Comparison of ENCODE assay signal across 12 mouse cellular contexts in the genomic region with DNA sequence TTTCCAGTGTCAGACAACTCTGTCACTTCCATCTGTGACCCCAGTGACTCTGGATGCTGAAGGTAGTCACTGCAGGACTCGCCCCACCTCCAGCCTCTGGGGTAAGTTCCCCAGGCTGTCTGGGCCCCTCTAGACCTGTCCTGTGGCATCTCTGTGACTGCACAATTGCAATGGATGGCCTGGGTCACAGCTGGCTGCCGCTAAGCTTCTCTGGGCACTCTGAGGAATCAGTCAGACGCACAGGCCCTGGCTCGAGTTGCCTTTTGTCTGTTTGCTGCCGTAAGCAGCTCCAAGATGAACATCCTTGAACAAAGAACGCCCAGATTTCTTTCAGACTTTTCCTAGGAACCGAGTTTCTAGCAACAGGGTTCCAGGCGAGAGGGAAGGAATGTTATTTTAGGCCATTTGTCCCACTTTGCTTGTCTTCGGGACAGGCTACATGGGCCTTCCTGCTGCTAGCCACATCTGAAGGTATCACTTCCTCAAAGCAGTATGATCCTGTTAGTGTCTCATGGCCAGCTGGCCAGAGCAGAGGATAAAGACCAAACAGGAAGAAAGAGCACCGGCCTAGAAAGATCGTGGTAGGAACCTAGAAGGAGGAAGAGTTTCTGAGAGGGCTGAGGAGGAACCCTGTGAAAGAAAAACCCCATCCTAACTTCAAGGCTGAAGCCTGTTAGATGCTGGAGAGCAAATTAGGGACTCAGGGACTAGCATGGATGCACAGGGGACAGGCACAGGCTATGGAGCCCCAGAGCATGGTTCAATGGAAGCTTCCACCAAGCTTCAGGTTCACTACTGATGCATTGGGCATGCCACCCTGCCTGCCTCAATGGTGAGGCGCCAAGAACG. TPM values are rescaled to one million over a fixed set of nuclear protein-coding genes. Genes with fewer than 3 reads are reported as not detected.
A peak's percentile ranks its signal among the peaks of the same experiment; 100 is the strongest.
DNase-seq lines count a peak whose midpoint lies in the region; ATAC-seq and TF ChIP-seq lines count a peak whose summit lies in the region.
"Had no signal": no experiment of that assay in that cellular context is flagged by ENCODE, and none has a peak within 500 bp of the region (broad histone marks: within the 10 kb centered on the region; RNA-seq: fewer than 3 reads in every experiment).

No protein-coding gene starts in this region.

- 33% methylated on average over 13 of the region's 13 CpGs for WGBS in forebrain, embryonic 11.5 days
- WGBS in forebrain, embryonic 14.5 days: 32% methylated on average over 13 of the region's 13 CpGs
- WGBS in liver, postnatal 0 days (ENCODE audit: insufficient replicate concordance): 43% methylated on average over 13 of the region's 13 CpGs
- 47% methylated on average over 13 of the region's 13 CpGs for WGBS in hindbrain, embryonic 16.5 days

- no peak overlapping the region for H3K4me3 ChIP-seq in forebrain, embryonic 11.5 days (ENCODE audit: low read depth, low read length)
- no peak overlapping the region for H3K4me3 ChIP-seq in forebrain, embryonic 14.5 days (ENCODE audit: low read depth, low read length)
- no peak overlapping the region for H3K4me3 ChIP-seq in liver, postnatal 0 days (ENCODE audit: low read depth, low read length)
- no peak overlapping the region for H3K4me3 ChIP-seq in hindbrain, embryonic 16.5 days (ENCODE audit: low read length)
- H3K4me3 ChIP-seq: limb, embryonic 12.5 days; myocyte had no signal

- no peak overlapping the region for H3K4me2 ChIP-seq in forebrain, embryonic 11.5 days (ENCODE audit: low read depth, low read length, severe bottlenecking)
- H3K4me2 ChIP-seq in forebrain, embryonic 14.5 days (ENCODE audit: low read length): no peak overlapping the region
- H3K4me2 ChIP-seq in liver, postnatal 0 days (ENCODE audit: low read depth, low read length): no peak overlapping the region
- H3K4me2 ChIP-seq in hindbrain, embryonic 16.5 days (ENCODE audit: low read length): no peak overlapping the region
- H3K4me2 ChIP-seq: limb, embryonic 12.5 days had no signal

- TF ChIP-seq EP300 in liver, postnatal 0 days (IDR thresholded peaks at IDR 0.05; ENCODE audit: low read depth): no peak

- no peaks in the 10 kb centered on the region for H3K9me3 ChIP-seq in forebrain, embryonic 11.5 days (ENCODE audit: control insufficient read depth, low read length)
- no peaks in the 10 kb centered on the region for H3K9me3 ChIP-seq in forebrain, embryonic 14.5 days (replicated peaks; ENCODE audit: control insufficient read depth, low read length)
- no peaks in the 10 kb centered on the region for H3K9me3 ChIP-seq in liver, postnatal 0 days (ENCODE audit: low read length)
- no peaks in the 10 kb centered on the region for H3K9me3 ChIP-seq in hindbrain, embryonic 16.5 days (ENCODE audit: control insufficient read depth, low read length)
- H3K9me3 ChIP-seq: limb, embryonic 12.5 days had no signal

- H3K27ac ChIP-seq in forebrain, embryonic 11.5 days (ENCODE audit: low read depth, low read length): no peak overlapping the region
- H3K27ac ChIP-seq in forebrain, embryonic 14.5 days (ENCODE audit: low read depth, low read length): no peak overlapping the region
- H3K27ac ChIP-seq in liver, postnatal 0 days (ENCODE audit: low read depth): peak overlapping the region; percentile 72
- H3K27ac ChIP-seq in hindbrain, embryonic 16.5 days (ENCODE audit: low read depth, low read length): no peak overlapping the region
- H3K27ac ChIP-seq: limb, embryonic 12.5 days had no signal

- no peak for DNase-seq in forebrain, embryonic 11.5 days (ENCODE audit: low spot score)
- DNase-seq in forebrain, embryonic 14.5 days (ENCODE audit: low spot score): no peak
- DNase-seq in liver, postnatal 0 days: peak; percentile 25
- DNase-seq in liver: no peak
- DNase-seq in monocyte, adult 2 months (ENCODE audit: low read depth in 1 of 2, low spot score in 2 of 2): peak; percentile 54 to 55
- no peak for DNase-seq in kidney, postnatal 36 days
- DNase-seq: kidney, adult 18-20 months had no signal

- H3K4me1 ChIP-seq in forebrain, embryonic 11.5 days (replicated peaks; ENCODE audit: control insufficient read depth, insufficient read depth, low read length): 0 out of 2 replicates have a peak, but pooled peaks cover 1% of the 10 kb centered on the region
- no peaks in the 10 kb centered on the region for H3K4me1 ChIP-seq in forebrain, embryonic 14.5 days (ENCODE audit: control insufficient read depth, insufficient read depth, low read length)
- peaks cover 15% of the 10 kb centered on the region for H3K4me1 ChIP-seq in liver, postnatal 0 days (ENCODE audit: insufficient read depth)
- H3K4me1 ChIP-seq in hindbrain, embryonic 16.5 days (ENCODE audit: control insufficient read depth, insufficient read depth, low read depth, low read length): peaks cover 4% of the 10 kb centered on the region; the same call in 1 of the 2 replicates
- H3K4me1 ChIP-seq: limb, embryonic 12.5 days had no signal

- H3K9ac ChIP-seq in forebrain, embryonic 11.5 days (ENCODE audit: low read length): peak overlapping the region; percentile 23; the same call in 1 of the 2 replicates
- no peak overlapping the region for H3K9ac ChIP-seq in forebrain, embryonic 14.5 days (ENCODE audit: low read length)
- no peak overlapping the region for H3K9ac ChIP-seq in liver, postnatal 0 days (replicated peaks)
- H3K9ac ChIP-seq in hindbrain, embryonic 16.5 days (ENCODE audit: low read depth, low read length): no peak overlapping the region
- H3K9ac ChIP-seq: limb, embryonic 12.5 days had no signal

- no peak for TF ChIP-seq CTCF in liver, postnatal 0 days (IDR thresholded peaks at IDR 0.05; ENCODE audit: low read depth)

- ATAC-seq in forebrain, embryonic 11.5 days (replicated peaks; ENCODE audit: low FRiP score): no peak
- no peak for ATAC-seq in forebrain, embryonic 14.5 days
- peak; percentile 61 for ATAC-seq in liver, postnatal 0 days
- peak; percentile 50 for ATAC-seq in common myeloid progenitor, adult 5-6 weeks (replicated peaks; ENCODE audit: low read depth, poor library complexity, severe bottlenecking)
- ATAC-seq in hindbrain, embryonic 16.5 days: no peak

- no peaks in the 10 kb centered on the region for H3K36me3 ChIP-seq in forebrain, embryonic 11.5 days (ENCODE audit: control insufficient read depth, insufficient read depth, low read length)
- H3K36me3 ChIP-seq in forebrain, embryonic 14.5 days (ENCODE audit: control insufficient read depth, insufficient read depth, low read length): no peaks in the 10 kb centered on the region
- no peaks in the 10 kb centered on the region for H3K36me3 ChIP-seq in liver, postnatal 0 days (replicated peaks; ENCODE audit: insufficient read depth, low read length)
- no peaks in the 10 kb centered on the region for H3K36me3 ChIP-seq in hindbrain, embryonic 16.5 days (ENCODE audit: control insufficient read depth, insufficient read depth, low read length)
- H3K36me3 ChIP-seq: limb, embryonic 12.5 days had no signal

- H3K27me3 ChIP-seq in forebrain, embryonic 11.5 days (ENCODE audit: control insufficient read depth, insufficient read depth, low read length): no peaks in the 10 kb centered on the region
- no peaks in the 10 kb centered on the region for H3K27me3 ChIP-seq in forebrain, embryonic 14.5 days (replicated peaks; ENCODE audit: control insufficient read depth, insufficient read depth, low read length)
- no peaks in the 10 kb centered on the region for H3K27me3 ChIP-seq in liver, postnatal 0 days (ENCODE audit: insufficient read depth, low read length)
- no peaks in the 10 kb centered on the region for H3K27me3 ChIP-seq in hindbrain, embryonic 16.5 days (replicated peaks; ENCODE audit: control insufficient read depth, insufficient read depth, low read length)

RNA-seq across cellular contexts. Expression of a gene that starts 31.2 kb away (rescaled TPM):
- not detected in 2 replicates for polyA plus RNA-seq in forebrain, embryonic 11.5 days (2014; fragmentation: Nextera tagmentation; extraction: Ambion mirVana)
- polyA plus RNA-seq in forebrain, embryonic 14.5 days (2014; fragmentation: Nextera tagmentation; extraction: Ambion mirVana): 0.42 and 0.48 TPM in 2 replicates
- polyA plus RNA-seq in liver, postnatal 0 days (2015; fragmentation: Nextera tagmentation; extraction: Ambion mirVana): 0.24 and 0.26 TPM in 2 replicates
- 3.8 and 4.3 TPM in 2 replicates for total RNA-seq in common myeloid progenitor, adult 5-6 weeks (2017)
- 1.1 TPM in 2 replicates for polyA plus RNA-seq in hindbrain, embryonic 16.5 days (2015; fragmentation: Nextera tagmentation; extraction: Ambion mirVana)
- total RNA-seq: MEL had no signal
- polyA plus RNA-seq: limb, embryonic 12.5 days; myocyte had no signal

Comparison
In these comparisons a context has a peak if more than half of its experiments do, and no peak if none do; other contexts are left out.
1. DNase-seq: peak in liver, postnatal 0 days (single experiment) and monocyte, adult 2 months (2 of 2); none in forebrain, embryonic 11.5 days (single experiment), forebrain, embryonic 14.5 days (single experiment), liver (single experiment) and kidney, postnatal 36 days (0 of 2).
2. ATAC-seq: peak in liver, postnatal 0 days (single experiment) and common myeloid progenitor, adult 5-6 weeks (single experiment); none in forebrain, embryonic 11.5 days (single experiment), forebrain, embryonic 14.5 days (single experiment) and hindbrain, embryonic 16.5 days (single experiment).